Mouse (Mus musculus) stomach, postnatal 0 days (tissue): ENCODE measurements around the gene Gemin2.

Source experiments
- CTCF ChIP-seq: IDR thresholded peaks from 2 replicates; pipeline ENCODE4 v1.5.1; 2016; ENCODE audit warnings: antibody characterized with exemption, low read depth, mild to moderate bottlenecking, moderate library complexity
- EP300 ChIP-seq: optimal IDR thresholded peaks from 2 replicates; pipeline ENCODE3; 2016; ENCODE audit warnings: antibody characterized with exemption

DNA sequence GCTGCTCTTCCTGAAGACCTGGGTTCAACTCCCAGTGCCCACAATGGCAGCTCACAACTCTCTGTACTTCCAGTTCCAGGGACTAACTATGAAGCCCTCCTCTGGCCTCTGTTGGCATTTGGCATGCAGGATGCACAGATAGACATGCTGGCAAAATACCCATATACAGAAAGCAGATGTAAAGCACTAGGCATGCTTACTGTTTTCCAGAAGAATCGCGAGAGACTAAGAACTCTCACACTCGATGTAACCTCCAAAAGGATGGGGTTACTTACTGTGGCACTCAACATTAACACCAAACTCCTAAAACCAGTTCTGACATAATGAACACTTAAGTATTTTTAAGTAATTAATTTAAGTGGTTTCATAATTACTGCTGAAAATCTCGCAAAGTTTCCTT is 47.1 kb downstream of the Gemin2 start:
- TF ChIP-seq CTCF: no peak
- TF ChIP-seq EP300: no peak
